Mouse (Mus musculus): ENCODE results near the gene Tubb3. TPM values are rescaled to one million over a fixed set of nuclear protein-coding genes. Genes with fewer than 3 reads are reported as not detected.

Gene Tubb3
- polyA plus RNA-seq (2014; fragmentation: Illumina TruSeq; extraction: RNeasy Lipid Tissue Mini Kit (QIAGEN cat#74804); ENCODE audit: low read depth, low replicate concordance) = 2.6 TPM

DNA sequence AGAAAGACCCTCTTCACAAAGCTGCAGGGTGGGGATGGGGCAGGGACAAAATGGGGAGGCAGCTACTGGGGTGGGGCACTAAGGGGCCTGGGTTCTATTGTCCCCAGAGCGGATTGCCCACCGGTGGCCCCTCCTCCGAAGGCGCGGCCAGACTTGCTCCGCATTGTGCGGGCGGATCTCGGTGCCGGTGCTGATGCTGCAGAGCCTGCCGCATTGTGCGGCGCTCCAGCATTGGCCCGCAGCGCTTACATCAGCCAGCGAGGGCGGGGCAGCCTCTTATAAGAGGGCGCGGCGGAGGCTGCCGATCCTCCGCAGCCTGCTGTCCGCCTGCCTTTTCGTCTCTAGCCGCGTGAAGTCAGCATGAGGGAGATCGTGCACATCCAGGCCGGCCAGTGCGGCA lies at the start of gene Tubb3:
Tubb3 (plus strand) TSS at position 179 of the 400 bp plus-strand sequence.

DNA sequence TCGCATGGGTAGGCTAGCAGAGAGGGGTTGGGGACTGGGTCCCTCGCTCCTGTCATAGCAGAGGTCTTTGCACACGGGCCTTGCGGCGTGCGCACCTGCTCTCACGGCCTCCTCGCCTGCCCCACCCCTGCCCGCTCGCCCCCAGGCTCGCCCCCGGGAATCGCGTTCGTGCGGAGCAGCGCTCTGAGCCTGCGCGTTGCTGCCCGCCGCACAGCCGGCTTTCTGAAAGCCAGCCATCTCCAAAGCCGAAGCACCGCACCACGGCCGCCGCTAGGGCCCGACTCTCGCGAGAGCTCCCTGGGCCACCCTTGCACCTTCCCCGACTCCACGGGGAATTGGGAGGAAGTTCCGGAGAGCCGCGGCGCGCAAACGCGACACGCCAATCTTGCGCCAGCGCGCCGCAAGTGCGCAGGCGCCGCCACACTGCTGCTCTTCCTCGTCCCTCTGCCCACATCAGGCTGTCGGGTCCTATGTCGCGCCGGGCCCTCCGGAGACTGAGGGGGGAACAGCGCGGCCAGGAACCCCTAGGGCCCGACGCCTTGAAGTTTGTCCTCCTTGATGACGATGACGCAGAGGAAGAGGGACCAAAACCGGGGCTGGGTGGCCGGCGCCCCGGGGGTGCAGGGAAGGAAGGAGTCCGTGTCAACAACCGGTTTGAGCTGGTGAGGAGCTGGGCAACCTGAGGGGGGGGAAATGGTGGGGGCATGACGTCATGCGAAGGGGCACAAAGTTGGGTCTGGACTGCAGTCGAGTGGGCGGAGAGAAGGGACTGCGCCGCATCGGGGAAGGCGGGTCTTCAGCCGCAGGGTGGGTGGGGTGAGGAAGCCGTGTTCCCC lies 37.6 kb upstream of the Tubb3 start, which contains the start of gene Tcf25:
Tcf25 (plus strand) TSS at position 351 of the 836 bp plus-strand sequence.

GRCm38 (mm10) chr8:123406786-123407185 lies 4.4 kb upstream of the Tubb3 start, which contains the start of gene Mc1r:
Gene Mc1r (plus strand): TSS chr8:123407107.

DNA sequence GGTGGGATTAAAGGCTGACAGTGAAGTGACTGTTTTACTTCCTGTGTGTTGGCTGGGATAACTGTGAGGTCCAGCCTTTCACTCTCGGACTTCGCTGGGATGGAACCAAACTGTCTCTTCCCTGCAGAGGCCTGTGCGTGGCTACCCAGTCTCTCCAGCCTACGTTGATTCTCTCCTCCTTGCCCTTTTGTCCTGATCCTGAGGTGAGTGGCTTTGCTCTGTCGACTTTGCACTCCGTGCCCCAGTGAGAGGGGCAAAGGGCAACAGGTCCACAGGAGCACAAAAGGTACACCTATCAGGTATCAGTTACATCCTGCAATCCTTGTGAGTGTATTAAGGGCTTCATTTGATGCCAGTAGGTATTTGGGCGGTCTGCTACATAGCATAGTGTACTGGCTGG lies 12.2 kb downstream of the Tubb3 start, which contains the start of gene Def8:
Def8 (plus strand) TSS at position 87 of the 400 bp plus-strand sequence.

Other genes with a start within 250 kb of the Tubb3 start
- gene Dpep1, start 225.2 kb upstream of the Tubb3 start, polyA plus RNA-seq (2014; fragmentation: Illumina TruSeq; extraction: RNeasy Lipid Tissue Mini Kit (QIAGEN cat#74804); ENCODE audit: low read depth, low replicate concordance) = 1.7 TPM
- gene Chmp1a, start 198.7 kb upstream of the Tubb3 start, polyA plus RNA-seq (2014; fragmentation: Illumina TruSeq; extraction: RNeasy Lipid Tissue Mini Kit (QIAGEN cat#74804); ENCODE audit: low read depth, low replicate concordance) = 8.8 TPM
- gene Spata33, start 198.6 kb upstream of the Tubb3 start, polyA plus RNA-seq (2014; fragmentation: Illumina TruSeq; extraction: RNeasy Lipid Tissue Mini Kit (QIAGEN cat#74804); ENCODE audit: low read depth, low replicate concordance) = 72.9 TPM
- 4.5 TPM for gene Cdk10, start 186.6 kb upstream of the Tubb3 start, polyA plus RNA-seq (2014; fragmentation: Illumina TruSeq; extraction: RNeasy Lipid Tissue Mini Kit (QIAGEN cat#74804); ENCODE audit: low read depth, low replicate concordance)
- 1.2 TPM for gene Spata2l, start 175.2 kb upstream of the Tubb3 start, polyA plus RNA-seq (2014; fragmentation: Illumina TruSeq; extraction: RNeasy Lipid Tissue Mini Kit (QIAGEN cat#74804); ENCODE audit: low read depth, low replicate concordance)
- gene Zfp276, start 157.2 kb upstream of the Tubb3 start, polyA plus RNA-seq (2014; fragmentation: Illumina TruSeq; extraction: RNeasy Lipid Tissue Mini Kit (QIAGEN cat#74804); ENCODE audit: low read depth, low replicate concordance) = 0.52 TPM
- 1.1 TPM for gene Vps9d1, start 157.1 kb upstream of the Tubb3 start, polyA plus RNA-seq (2014; fragmentation: Illumina TruSeq; extraction: RNeasy Lipid Tissue Mini Kit (QIAGEN cat#74804); ENCODE audit: low read depth, low replicate concordance)
- gene Fanca, start 92.8 kb upstream of the Tubb3 start, polyA plus RNA-seq (2014; fragmentation: Illumina TruSeq; extraction: RNeasy Lipid Tissue Mini Kit (QIAGEN cat#74804); ENCODE audit: low read depth, low replicate concordance) = 3.4 TPM
- gene Spire2, start 78.7 kb upstream of the Tubb3 start, polyA plus RNA-seq (2014; fragmentation: Illumina TruSeq; extraction: RNeasy Lipid Tissue Mini Kit (QIAGEN cat#74804); ENCODE audit: low read depth, low replicate concordance) = 1.1 TPM
- gene Tcf25, start 37.7 kb upstream of the Tubb3 start, polyA plus RNA-seq (2014; fragmentation: Illumina TruSeq; extraction: RNeasy Lipid Tissue Mini Kit (QIAGEN cat#74804); ENCODE audit: low read depth, low replicate concordance) = 64.6 TPM
- gene Mc1r, start 4.3 kb upstream of the Tubb3 start, polyA plus RNA-seq (2014; fragmentation: Illumina TruSeq; extraction: RNeasy Lipid Tissue Mini Kit (QIAGEN cat#74804); ENCODE audit: low read depth, low replicate concordance) = not detected
- gene Def8, start 12.1 kb downstream of the Tubb3 start, polyA plus RNA-seq (2014; fragmentation: Illumina TruSeq; extraction: RNeasy Lipid Tissue Mini Kit (QIAGEN cat#74804); ENCODE audit: low read depth, low replicate concordance) = 0.35 TPM
- gene Afg3l1, start 66.5 kb downstream of the Tubb3 start, polyA plus RNA-seq (2014; fragmentation: Illumina TruSeq; extraction: RNeasy Lipid Tissue Mini Kit (QIAGEN cat#74804); ENCODE audit: low read depth, low replicate concordance) = 7.6 TPM
- gene Dbndd1, start 104.0 kb downstream of the Tubb3 start, polyA plus RNA-seq (2014; fragmentation: Illumina TruSeq; extraction: RNeasy Lipid Tissue Mini Kit (QIAGEN cat#74804); ENCODE audit: low read depth, low replicate concordance) = 6.0 TPM
- gene Gas8, start 107.4 kb downstream of the Tubb3 start, polyA plus RNA-seq (2014; fragmentation: Illumina TruSeq; extraction: RNeasy Lipid Tissue Mini Kit (QIAGEN cat#74804); ENCODE audit: low read depth, low replicate concordance) = 10.6 TPM
- 9.1 TPM for gene Rhou, start 242.5 kb downstream of the Tubb3 start, polyA plus RNA-seq (2014; fragmentation: Illumina TruSeq; extraction: RNeasy Lipid Tissue Mini Kit (QIAGEN cat#74804); ENCODE audit: low read depth, low replicate concordance)